Mouse (Mus musculus) forebrain, embryonic 15.5 days (tissue): Measurements from ENCODE around the gene Gabarapl2. TPM values are rescaled to one million over a fixed set of nuclear protein-coding genes. Genes with fewer than 3 reads are reported as not detected.

ENCODE experiments used
- ATAC-seq: fragments of 200-750 bp; cut with Nextera tagmentation; replicated peaks from 2 replicates; pipeline ENCODE4 v1.8.0; 2017; ENCODE audit warnings: mild to moderate bottlenecking, moderate TSS enrichment, moderate library complexity
- H3K27ac ChIP-seq: fragments of 300-500 bp; sonication (generic); replicated peaks from 2 replicates; pipeline ENCODE4 v1.5.1; 2015; ENCODE audit warnings: mild to moderate bottlenecking, inconsistent platforms
- H3K27me3 ChIP-seq: fragments of 300-500 bp; sonication (generic); 2 replicates; pipeline ENCODE4 v1.6.1; 2015; ENCODE audit warnings: inconsistent platforms
- H3K36me3 ChIP-seq: fragments of 300-500 bp; sonication (generic); 2 replicates; pipeline ENCODE4 v1.6.1; 2015; ENCODE audit warnings: mild to moderate bottlenecking, inconsistent platforms
- H3K4me1 ChIP-seq: fragments of 300-500 bp; sonication (generic); 2 replicates; pipeline ENCODE4 v1.6.1; 2015; ENCODE audit warnings: inconsistent platforms
- H3K4me2 ChIP-seq: fragments of 300-500 bp; sonication (generic); replicated peaks from 2 replicates; pipeline ENCODE4 v1.6.1; 2015; ENCODE audit warnings: mild to moderate bottlenecking, inconsistent platforms
- H3K4me3 ChIP-seq: fragments of 300-500 bp; sonication (generic); 2 replicates; pipeline ENCODE4 v1.5.1; 2015; ENCODE audit warnings: mild to moderate bottlenecking, inconsistent platforms
- H3K9ac ChIP-seq: fragments of 300-500 bp; sonication (generic); replicated peaks from 2 replicates; pipeline ENCODE4 v1.6.1; 2015; ENCODE audit warnings: mild to moderate bottlenecking, inconsistent platforms
- H3K9me3 ChIP-seq: fragments of 300-500 bp; sonication (generic); 2 replicates; pipeline ENCODE4 v1.6.1; 2016; ENCODE audit warnings: inconsistent platforms
- WGBS: fragments of 180-500 bp; shearing (Covaris S2); methylation state at CpG from one replicate; pipeline ENCODE4 v1.1.7; 2015; ENCODE audit warnings: mixed read lengths; 5-methylcytosine and 5-hydroxymethylcytosine counted together
- polyA plus RNA-seq: library from polyadenylated mRNA; unstranded; fragments of >200 nt; fragmentation: Nextera tagmentation; extraction: Ambion mirVana; gene quantifications from 2 replicates; pipeline ENCODE4 v1.2.1, GENCODE M21; 2015

Gabarapl2 gene
- 483 and 504 TPM in 2 replicates for polyA plus RNA-seq

DNA sequence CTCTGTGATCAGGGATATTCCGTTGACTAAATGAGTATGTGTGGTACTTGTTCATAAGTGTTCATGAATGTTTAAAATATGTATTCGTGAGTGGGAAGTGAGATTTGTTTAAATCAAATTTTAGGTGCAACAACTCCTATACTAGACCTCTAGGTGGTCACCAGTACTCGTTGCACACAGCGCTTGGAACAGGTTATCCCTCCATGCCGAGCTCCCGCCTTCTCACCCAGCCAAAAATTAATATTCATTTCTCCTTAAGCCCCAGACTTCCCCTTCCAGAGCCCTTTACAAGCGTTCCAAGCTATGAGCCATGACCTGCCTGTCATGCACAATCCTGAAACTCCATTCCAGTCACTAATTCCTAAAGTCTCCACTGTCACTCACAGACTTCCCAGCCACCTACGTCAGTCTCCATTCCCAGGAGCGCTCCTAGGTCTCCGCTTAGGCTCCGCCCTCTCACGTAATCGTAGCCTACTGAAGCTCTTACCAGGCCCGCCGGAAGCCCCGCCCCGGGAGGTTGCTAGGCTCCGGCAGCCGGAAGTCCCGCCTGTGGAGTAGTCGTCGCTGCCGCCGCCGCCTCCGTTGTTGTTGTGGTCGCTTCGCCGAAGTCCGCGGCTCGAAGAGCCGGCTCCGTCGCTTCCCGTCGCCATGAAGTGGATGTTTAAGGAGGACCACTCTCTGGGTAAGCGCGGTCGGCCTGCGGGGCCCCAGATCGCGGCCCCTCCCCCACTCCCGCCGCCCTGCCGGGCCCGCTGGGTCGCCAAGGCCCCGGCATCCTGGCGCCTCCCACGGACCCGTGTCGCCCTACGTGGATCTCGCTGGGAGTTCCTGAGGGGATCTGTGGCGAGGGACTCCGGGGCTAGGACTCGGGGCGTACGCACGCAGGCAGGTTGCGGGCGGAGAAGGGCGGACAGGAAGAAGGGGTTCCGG, at the start of gene Gabarapl2:
Gene Gabarapl2, plus strand, starts transcription at position 533 of the 930 bp plus-strand sequence.
- WGBS, result under 1% methylated on average over 65 of the region's 65 CpGs

DNA sequence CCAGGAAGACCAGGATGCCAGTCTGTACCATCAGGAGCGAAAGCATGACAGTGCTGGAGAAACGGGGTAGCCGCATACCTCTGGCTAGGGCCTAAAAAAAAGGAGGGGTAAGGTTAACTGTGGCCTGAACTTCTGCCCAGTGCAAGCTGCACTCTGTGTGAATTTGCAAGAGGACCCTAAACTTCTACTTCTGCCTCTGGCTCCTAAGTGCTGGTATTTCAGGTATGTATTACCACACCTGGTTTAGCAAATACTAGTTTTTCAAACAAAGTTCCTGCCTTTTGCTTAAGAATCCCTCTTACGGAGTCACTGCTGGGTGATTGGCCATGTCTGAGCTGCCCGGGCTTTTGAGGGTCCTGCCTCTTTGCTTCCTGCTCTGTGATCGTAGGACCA, 49.6 kb upstream of the Gabarapl2 start:
- no peak overlapping the region for H3K4me3 ChIP-seq
- no peak overlapping the region for H3K4me2 ChIP-seq
- peaks cover 39% of the 10 kb centered on the region for H3K27me3 ChIP-seq
- WGBS, result 56% methylated on average over 6 of the region's 6 CpGs
- H3K27ac ChIP-seq, result no peak overlapping the region
- no peaks in the 10 kb centered on the region for H3K9me3 ChIP-seq
- H3K4me1 ChIP-seq, result peaks cover 10% of the 10 kb centered on the region
- ATAC-seq, result no peak
- H3K36me3 ChIP-seq, result no peaks in the 10 kb centered on the region
- no peak overlapping the region for H3K9ac ChIP-seq

More for the DNA sequence above, at the start of gene Gabarapl2:
- Histone ChIP-seq H3K27me3 (no peaks in the 10 kb centered on the region), H3K9me3 (no peaks in the 10 kb centered on the region), H3K4me1 (peaks cover 19% of the 10 kb centered on the region), H3K4me2 (peak within 1 kb of the TSS; percentile 95), H3K36me3 (peaks cover 26% of the 10 kb centered on the region), H3K27ac (peak within 1 kb of the TSS; percentile 67), H3K9ac (peak within 1 kb of the TSS; percentile 72), H3K4me3 (peak within 1 kb of the TSS; percentile 72)
- ATAC-seq, result peak; percentile 99

DNA sequence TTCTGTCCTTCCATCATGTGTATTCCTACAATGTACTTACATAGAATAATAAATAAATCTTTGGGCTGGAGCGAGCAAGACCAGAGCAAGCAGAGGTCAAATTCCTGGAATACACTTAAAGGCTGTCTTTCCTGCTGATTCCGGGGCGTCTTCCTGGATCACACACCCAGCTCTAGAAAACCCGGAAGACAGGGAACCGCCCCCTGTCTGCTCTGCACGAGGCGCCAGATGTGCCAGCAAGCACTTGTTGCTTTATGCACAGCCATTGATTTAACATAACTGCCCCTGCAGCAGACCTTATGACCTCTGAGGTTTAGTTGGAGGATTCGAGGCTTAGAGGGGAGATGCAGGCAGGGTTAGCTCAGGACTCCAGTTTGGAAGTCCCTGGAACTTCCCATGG, 48.5 kb upstream of the Gabarapl2 start:
- Histone ChIP-seq H3K27ac (no peak overlapping the region), H3K4me3 (no peak overlapping the region), H3K4me2 (no peak overlapping the region), H3K36me3 (no peaks in the 10 kb centered on the region), H3K9ac (no peak overlapping the region), H3K27me3 (peaks cover 39% of the 10 kb centered on the region), H3K9me3 (no peaks in the 10 kb centered on the region), H3K4me1 (peaks cover 10% of the 10 kb centered on the region)
- no peak for ATAC-seq
- 61% methylated on average over 8 of the region's 8 CpGs for WGBS

DNA sequence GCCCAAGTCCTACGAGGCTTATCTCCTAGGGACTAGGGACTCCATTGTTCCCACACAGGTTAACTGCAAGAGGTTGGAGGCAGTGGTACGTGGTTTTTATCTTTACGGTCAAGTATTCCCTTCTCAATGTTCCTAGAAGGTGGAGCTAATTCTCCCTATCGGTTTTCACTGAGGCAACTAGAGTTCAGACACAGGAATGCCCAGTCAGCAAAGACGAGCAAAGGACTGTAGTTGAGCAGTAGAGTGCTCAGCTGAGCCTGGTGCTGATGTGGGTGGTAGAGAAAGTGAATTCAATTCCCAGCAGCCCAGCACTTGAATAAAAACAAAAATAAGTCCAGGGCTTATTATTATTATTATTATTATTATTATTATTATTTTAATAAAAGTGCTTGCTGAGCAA, 47.9 kb upstream of the Gabarapl2 start:
- no peak overlapping the region for H3K4me2 ChIP-seq
- H3K4me1 ChIP-seq, result peaks cover 10% of the 10 kb centered on the region
- 75% methylated on average over 5 of the region's 5 CpGs for WGBS
- no peaks in the 10 kb centered on the region for H3K36me3 ChIP-seq
- H3K4me3 ChIP-seq, result no peak overlapping the region
- no peak for ATAC-seq
- H3K27ac ChIP-seq, result no peak overlapping the region
- H3K27me3 ChIP-seq, result peaks cover 39% of the 10 kb centered on the region
- H3K9ac ChIP-seq, result no peak overlapping the region
- no peaks in the 10 kb centered on the region for H3K9me3 ChIP-seq

DNA sequence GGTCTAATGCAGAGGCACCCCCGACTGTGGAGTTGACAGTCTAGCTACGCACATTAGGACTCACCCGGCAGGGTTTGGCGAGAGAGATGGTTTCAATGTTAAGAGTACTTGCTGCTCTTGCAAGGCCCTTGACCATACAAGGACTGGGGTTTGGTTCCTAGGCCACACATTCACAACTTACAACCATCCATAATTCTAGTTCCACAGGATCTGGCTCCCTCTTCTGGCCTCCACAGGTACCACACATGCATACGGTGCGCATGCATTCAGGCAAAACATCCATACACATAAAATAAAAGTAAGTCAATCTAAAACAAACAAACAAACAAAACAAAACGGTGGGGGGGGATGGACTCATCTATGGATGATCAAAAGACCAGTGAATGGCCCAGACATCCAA, 45.5 kb upstream of the Gabarapl2 start:
- H3K9me3 ChIP-seq, result no peaks in the 10 kb centered on the region
- no peak for ATAC-seq
- 90% methylated on average over 7 of the region's 7 CpGs for WGBS
- peaks cover 7% of the 10 kb centered on the region for H3K4me1 ChIP-seq
- H3K9ac ChIP-seq, result no peak overlapping the region
- H3K4me3 ChIP-seq, result no peak overlapping the region
- H3K27ac ChIP-seq, result no peak overlapping the region
- peaks cover 23% of the 10 kb centered on the region for H3K27me3 ChIP-seq
- no peak overlapping the region for H3K4me2 ChIP-seq
- no peaks in the 10 kb centered on the region for H3K36me3 ChIP-seq

DNA sequence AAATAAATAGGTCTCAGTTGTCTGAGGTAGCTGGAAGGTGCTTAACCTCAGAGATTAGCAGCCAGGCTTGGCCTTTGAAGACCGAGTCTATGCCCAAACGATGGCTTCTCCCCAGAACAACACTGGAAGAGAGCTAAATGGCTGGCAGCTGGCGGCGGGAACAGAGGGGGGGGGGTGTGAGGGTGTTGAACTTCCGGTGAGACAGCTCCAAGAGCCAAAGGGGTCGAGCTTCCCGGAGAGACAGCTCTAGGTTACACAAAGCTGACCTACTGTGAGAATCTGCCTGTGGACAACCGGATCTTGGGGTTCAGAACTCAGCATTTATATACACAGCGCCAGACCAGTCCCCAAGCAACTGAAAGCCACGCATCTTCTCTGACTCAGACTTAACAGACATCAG, 41.9 kb upstream of the Gabarapl2 start:
- WGBS, result 40% methylated on average over 10 of the region's 10 CpGs
- H3K27me3 ChIP-seq, result no peaks in the 10 kb centered on the region

DNA sequence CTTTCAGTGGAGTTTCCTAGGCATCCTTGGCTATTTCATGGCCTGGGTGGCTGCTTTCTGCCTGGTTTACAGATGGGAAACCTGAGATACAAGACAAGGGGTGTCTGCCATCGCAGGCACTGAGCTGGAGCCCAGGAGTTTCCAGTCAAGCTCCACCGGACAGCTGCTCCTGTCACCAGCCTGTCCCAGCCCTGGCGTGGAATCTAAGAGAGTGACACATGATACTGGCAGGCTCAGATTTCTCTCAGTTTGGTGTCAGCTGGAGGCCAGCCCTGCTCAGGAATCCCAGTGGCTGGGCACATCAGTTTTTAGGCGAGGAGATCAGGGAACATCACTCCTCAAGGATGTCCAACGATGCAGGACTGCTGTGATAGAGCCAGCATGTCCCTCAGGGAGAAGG, 38.4 kb upstream of the Gabarapl2 start:
- Histone ChIP-seq H3K4me1 (no peaks in the 10 kb centered on the region), H3K4me3 (no peak overlapping the region), H3K9ac (no peak overlapping the region), H3K36me3 (no peaks in the 10 kb centered on the region), H3K4me2 (no peak overlapping the region), H3K27ac (no peak overlapping the region), H3K27me3 (no peaks in the 10 kb centered on the region), H3K9me3 (no peaks in the 10 kb centered on the region)
- no peak for ATAC-seq
- 40% methylated on average over 5 of the region's 5 CpGs for WGBS

More for the DNA sequence above, 41.9 kb upstream of the Gabarapl2 start:
- Histone ChIP-seq H3K9me3 (no peaks in the 10 kb centered on the region), H3K4me3 (no peak overlapping the region), H3K4me1 (no peaks in the 10 kb centered on the region), H3K4me2 (no peak overlapping the region), H3K27ac (no peak overlapping the region), H3K36me3 (no peaks in the 10 kb centered on the region), H3K9ac (no peak overlapping the region)
- no peak for ATAC-seq

DNA sequence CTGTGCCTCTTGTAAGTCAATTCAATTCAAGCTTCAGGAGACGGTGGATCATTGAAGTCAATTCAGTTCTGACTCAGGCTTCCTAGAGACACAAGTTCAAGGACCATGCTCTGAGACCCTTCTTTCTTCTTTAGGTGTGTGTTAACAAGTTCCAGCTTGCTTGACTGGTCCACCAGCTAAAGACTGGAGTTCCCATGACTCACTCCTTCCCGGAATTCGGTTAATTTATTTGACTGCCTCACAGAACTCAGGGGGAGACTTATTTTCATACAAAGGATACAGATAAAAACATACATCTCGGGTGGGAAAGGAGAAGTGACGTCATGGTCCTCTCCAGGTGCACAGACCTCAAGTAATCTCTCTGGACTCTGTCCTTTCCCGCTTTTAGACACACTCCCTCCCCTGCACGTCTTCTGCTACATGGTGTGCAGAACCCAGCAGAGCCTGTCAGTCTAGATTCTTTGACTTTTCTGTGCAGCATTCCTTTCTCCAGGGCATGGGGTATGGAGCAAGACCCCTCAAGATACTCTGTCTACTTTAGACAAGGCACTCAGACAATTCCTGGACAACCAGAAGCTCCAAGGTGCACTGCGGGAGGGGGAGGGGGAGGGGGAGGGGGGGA, 34.9 kb upstream of the Gabarapl2 start:
- H3K27ac ChIP-seq, result no peak overlapping the region
- H3K4me1 ChIP-seq, result peaks cover 15% of the 10 kb centered on the region
- no peak for ATAC-seq
- H3K9me3 ChIP-seq, result no peaks in the 10 kb centered on the region
- no peaks in the 10 kb centered on the region for H3K36me3 ChIP-seq
- no peak overlapping the region for H3K4me2 ChIP-seq
- no peak overlapping the region for H3K9ac ChIP-seq
- no peak overlapping the region for H3K4me3 ChIP-seq
- 75% methylated on average over 7 of the region's 8 CpGs for WGBS
- H3K27me3 ChIP-seq, result 0 out of 2 replicates have a peak, but pooled peaks cover 4% of the 10 kb centered on the region

DNA sequence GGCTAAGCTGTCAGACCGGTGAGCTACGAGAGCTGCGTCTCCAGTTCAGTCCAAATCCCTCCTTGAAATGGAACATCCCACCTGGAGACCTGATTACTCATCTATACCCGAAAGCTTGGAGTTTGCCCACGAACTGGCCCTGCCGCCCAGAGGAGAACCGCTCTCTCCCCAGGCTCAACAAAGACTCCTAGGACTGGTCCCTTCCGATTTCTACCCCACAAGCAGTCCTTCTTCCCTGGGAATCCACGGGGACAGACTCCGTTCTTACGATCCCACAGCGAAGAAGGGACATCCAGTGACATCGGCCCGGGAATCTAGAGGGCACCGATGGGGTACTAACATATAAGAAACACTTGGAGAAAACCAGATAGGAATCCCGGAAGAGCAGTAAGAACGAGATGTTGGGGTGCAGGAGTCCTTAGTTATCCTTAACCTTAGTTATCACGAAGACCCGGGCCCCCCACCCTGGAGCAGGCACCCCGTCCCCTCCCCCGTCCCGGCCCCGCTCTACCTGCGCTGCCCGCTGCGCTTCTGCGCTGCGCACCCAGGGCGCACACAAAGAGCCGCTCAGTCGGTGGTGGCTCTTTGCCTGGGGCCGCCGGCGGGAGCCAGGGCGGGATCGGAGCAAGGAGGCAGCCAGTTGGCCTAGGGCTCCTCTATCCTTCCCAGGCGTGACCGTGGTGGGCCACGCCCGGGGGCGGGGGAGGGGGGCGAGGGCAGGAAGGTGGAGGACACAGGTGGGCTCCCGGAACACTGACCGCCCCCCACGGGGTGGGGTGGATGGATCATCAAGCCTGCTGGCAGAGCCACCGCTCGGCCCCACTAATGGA, 30.7 kb upstream of the Gabarapl2 start, which contains the start of gene Chst5:
Gene Chst5, minus strand, starts transcription at position 827 of the 830 bp plus-strand sequence.
- H3K9ac ChIP-seq, result peak within 1 kb of the TSS; percentile 66
- H3K36me3 ChIP-seq, result 0 out of 2 replicates have a peak, but pooled peaks cover 2% of the 10 kb centered on the region
- H3K4me2 ChIP-seq, result peak within 1 kb of the TSS; percentile 86
- H3K27ac ChIP-seq, result no peak within 1 kb of the TSS
- peaks cover 40% of the 10 kb centered on the region for H3K4me1 ChIP-seq
- H3K4me3 ChIP-seq, result peak within 1 kb of the TSS; percentile 46
- 0 out of 2 replicates have a peak, but pooled peaks cover 4% of the 10 kb centered on the region for H3K27me3 ChIP-seq
- WGBS, result 3% methylated on average over 47 of the region's 47 CpGs
- no peaks in the 10 kb centered on the region for H3K9me3 ChIP-seq
- ATAC-seq, result peak; percentile 33; the same call in 1 of the 2 replicates

DNA sequence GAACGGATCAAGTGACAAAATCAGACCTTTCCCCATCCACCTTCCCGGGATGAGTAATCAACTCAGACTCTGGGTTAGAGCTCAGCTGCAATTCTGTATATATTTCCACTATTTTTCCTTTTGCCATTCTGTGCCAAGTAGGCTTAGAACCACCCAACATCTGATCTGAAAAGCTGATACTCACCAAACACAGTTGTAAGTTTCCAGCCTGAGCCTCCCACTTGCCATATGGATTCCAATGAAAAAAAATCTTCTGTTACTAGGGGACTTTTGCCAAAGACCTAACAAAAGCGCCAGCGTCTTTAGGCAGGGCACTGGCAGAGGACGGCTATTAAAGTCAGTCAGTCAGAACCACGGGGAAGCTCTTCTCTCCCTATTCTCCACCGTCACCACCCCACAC, 28.9 kb upstream of the Gabarapl2 start:
- peaks cover 40% of the 10 kb centered on the region for H3K4me1 ChIP-seq
- 0 out of 2 replicates have a peak, but pooled peaks cover 4% of the 10 kb centered on the region for H3K27me3 ChIP-seq
- 0 out of 2 replicates have a peak overlapping the region, but pooled peaks have one; percentile 2 for H3K27ac ChIP-seq
- no peak overlapping the region for H3K4me2 ChIP-seq
- no peak overlapping the region for H3K4me3 ChIP-seq
- H3K9me3 ChIP-seq, result no peaks in the 10 kb centered on the region
- no peak overlapping the region for H3K9ac ChIP-seq
- 30% methylated on average over 7 of the region's 7 CpGs for WGBS
- 0 out of 2 replicates have a peak, but pooled peaks cover 3% of the 10 kb centered on the region for H3K36me3 ChIP-seq
- ATAC-seq, result no peak

DNA sequence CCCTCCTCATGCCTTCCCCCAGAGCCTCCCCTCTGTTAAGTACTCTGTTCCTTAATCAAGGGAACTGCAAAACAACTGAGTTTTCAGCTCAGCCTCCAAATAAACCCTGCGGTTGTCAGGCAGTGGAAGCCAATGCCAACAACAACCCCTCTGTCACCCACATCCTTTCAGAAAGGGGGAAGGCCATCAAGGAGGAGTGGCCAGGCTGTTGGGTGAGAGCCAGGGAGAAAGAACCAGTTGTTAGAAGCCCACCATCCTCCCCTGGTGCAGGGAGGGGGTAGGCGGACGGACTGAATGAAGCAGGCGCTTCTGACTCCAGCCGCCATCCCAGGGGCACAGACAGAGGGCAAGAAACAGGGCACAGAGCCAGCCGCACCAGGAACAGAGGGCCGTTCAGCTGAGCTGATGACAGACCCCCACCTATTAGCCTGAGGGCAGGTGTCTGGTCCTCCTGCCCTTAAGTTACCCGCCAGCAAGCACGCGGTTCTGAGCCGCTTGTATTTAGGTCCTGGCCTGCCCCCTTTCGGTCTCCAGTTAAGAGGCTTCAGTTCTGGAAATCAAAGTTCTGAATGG, 27.6 kb upstream of the Gabarapl2 start:
- H3K4me2 ChIP-seq, result peak overlapping the region; percentile 26
- 14% methylated on average over 12 of the region's 12 CpGs for WGBS

More for the DNA sequence above, 27.6 kb upstream of the Gabarapl2 start:
- peak overlapping the region; percentile 60 for H3K27ac ChIP-seq
- H3K4me3 ChIP-seq, result no peak overlapping the region
- H3K4me1 ChIP-seq, result peaks cover 40% of the 10 kb centered on the region
- peaks cover 6% of the 10 kb centered on the region for H3K36me3 ChIP-seq
- H3K27me3 ChIP-seq, result 0 out of 2 replicates have a peak, but pooled peaks cover 4% of the 10 kb centered on the region
- ATAC-seq, result peak; percentile 85
- no peak overlapping the region for H3K9ac ChIP-seq
- H3K9me3 ChIP-seq, result no peaks in the 10 kb centered on the region
